Mouse (Mus musculus): ENCODE results near the gene Crispld2. TPM values are rescaled to one million over a fixed set of nuclear protein-coding genes. Genes with fewer than 3 reads are reported as not detected.

Crispld2 gene
- polyA plus RNA-seq, 1 experiment from 2014 or later = 4.9 TPM

DNA sequence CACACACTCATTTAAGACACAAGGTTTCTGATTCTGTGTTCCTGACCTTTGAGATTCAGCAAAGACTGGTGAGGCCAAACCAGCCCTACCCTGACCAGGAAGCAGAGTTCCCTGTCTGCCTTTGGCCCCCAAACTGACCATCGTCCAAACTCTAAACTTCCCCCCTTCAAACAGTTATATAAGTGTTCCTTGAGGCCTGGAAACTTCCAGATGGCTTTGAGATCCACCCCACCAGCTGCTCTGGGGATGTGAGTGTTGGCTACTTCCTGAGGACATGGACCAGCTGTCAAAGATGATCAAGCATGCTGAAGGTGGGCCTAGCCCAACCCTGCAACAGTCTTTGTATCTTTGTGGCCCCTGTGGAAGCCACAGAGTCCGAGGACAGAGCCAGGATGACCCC lies 64.8 kb downstream of the Crispld2 start:
- Histone ChIP-seq H3K9me3 (ENCODE audit: control insufficient read depth, low read length) (no peaks in the 10 kb centered on the region), H3K4me1 (ENCODE audit: control insufficient read depth, insufficient read depth, low read length) (no peaks in the 10 kb centered on the region), H3K27ac (ENCODE audit: low read depth, low read length) (no peak overlapping the region), H3K4me3 (ENCODE audit: low read length) (no peak overlapping the region), H3K4me2 (replicated peaks; ENCODE audit: low read depth, low read length) (no peak overlapping the region), H3K9ac (ENCODE audit: low read depth, low read length) (no peak overlapping the region), H3K36me3 (ENCODE audit: control insufficient read depth, insufficient read depth, low read length) (no peaks in the 10 kb centered on the region), H3K27me3 (ENCODE audit: control insufficient read depth, insufficient read depth, low read length) (no peaks in the 10 kb centered on the region)
- no peak for ATAC-seq (ENCODE audit: low FRiP score, low TSS enrichment)
- WGBS = 73% methylated on average over 2 of the region's 2 CpGs

DNA sequence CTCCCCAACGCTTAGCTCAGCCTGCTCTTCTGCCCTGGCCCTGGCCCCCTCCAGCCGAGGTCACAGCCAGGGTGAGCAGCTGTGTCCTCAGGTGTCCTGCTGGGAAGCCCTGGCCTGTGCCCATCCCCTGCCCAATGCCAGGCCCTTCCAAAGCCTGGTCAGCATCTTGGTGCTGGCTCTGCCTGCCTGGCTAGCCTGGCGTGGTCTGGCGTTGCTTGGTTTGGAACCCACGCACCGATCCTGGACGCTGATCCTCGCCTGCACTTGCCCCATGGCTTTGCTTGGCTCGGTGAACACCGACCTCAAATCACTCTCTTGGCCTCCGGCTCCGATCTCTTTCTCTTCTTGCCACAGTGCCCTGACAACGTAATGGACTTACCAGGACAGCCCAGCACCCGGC lies 70.5 kb downstream of the Crispld2 start:
- 87% methylated on average over 14 of the region's 14 CpGs for WGBS

GRCm38 (mm10) chr8:120063326-120063725 lies 71.1 kb downstream of the Crispld2 start:
- H3K4me3 ChIP-seq (ENCODE audit: low read length) = no peak overlapping the region
- no peak overlapping the region for H3K4me2 ChIP-seq (replicated peaks; ENCODE audit: low read depth, low read length)
- no peak for ATAC-seq (ENCODE audit: low FRiP score, low TSS enrichment)
- no peaks in the 10 kb centered on the region for H3K27me3 ChIP-seq (ENCODE audit: control insufficient read depth, insufficient read depth, low read length)
- 72% methylated on average over 3 of the region's 3 CpGs for WGBS
- peaks cover 8% of the 10 kb centered on the region; the same call in 1 of the 2 replicates for H3K4me1 ChIP-seq (ENCODE audit: control insufficient read depth, insufficient read depth, low read length)
- H3K36me3 ChIP-seq (ENCODE audit: control insufficient read depth, insufficient read depth, low read length) = no peaks in the 10 kb centered on the region
- H3K9me3 ChIP-seq (ENCODE audit: control insufficient read depth, low read length) = no peaks in the 10 kb centered on the region
- no peak overlapping the region for H3K9ac ChIP-seq (ENCODE audit: low read depth, low read length)
- H3K27ac ChIP-seq (ENCODE audit: low read depth, low read length) = no peak overlapping the region

More for the DNA sequence above, 70.5 kb downstream of the Crispld2 start:
- H3K36me3 ChIP-seq (ENCODE audit: control insufficient read depth, insufficient read depth, low read length) = no peaks in the 10 kb centered on the region
- no peaks in the 10 kb centered on the region for H3K27me3 ChIP-seq (ENCODE audit: control insufficient read depth, insufficient read depth, low read length)
- H3K9ac ChIP-seq (ENCODE audit: low read depth, low read length) = no peak overlapping the region
- H3K4me3 ChIP-seq (ENCODE audit: low read length) = no peak overlapping the region
- 0 out of 2 replicates have a peak, but pooled peaks have one; percentile 14 for ATAC-seq (ENCODE audit: low FRiP score, low TSS enrichment)
- no peaks in the 10 kb centered on the region for H3K9me3 ChIP-seq (ENCODE audit: control insufficient read depth, low read length)
- H3K27ac ChIP-seq (ENCODE audit: low read depth, low read length) = no peak overlapping the region
- H3K4me1 ChIP-seq (ENCODE audit: control insufficient read depth, insufficient read depth, low read length) = peaks cover 2% of the 10 kb centered on the region; the same call in 1 of the 2 replicates
- no peak overlapping the region for H3K4me2 ChIP-seq (replicated peaks; ENCODE audit: low read depth, low read length)

GRCm38 (mm10) chr8:120065611-120066010 lies 73.4 kb downstream of the Crispld2 start:
- 90% methylated on average over 8 of the region's 8 CpGs for WGBS
- Histone ChIP-seq H3K9ac (ENCODE audit: low read depth, low read length) (no peak overlapping the region), H3K4me2 (replicated peaks; ENCODE audit: low read depth, low read length) (no peak overlapping the region), H3K27me3 (ENCODE audit: control insufficient read depth, insufficient read depth, low read length) (no peaks in the 10 kb centered on the region), H3K27ac (ENCODE audit: low read depth, low read length) (no peak overlapping the region), H3K4me1 (ENCODE audit: control insufficient read depth, insufficient read depth, low read length) (peaks cover 10% of the 10 kb centered on the region; the same call in 1 of the 2 replicates), H3K4me3 (ENCODE audit: low read length) (no peak overlapping the region), H3K36me3 (ENCODE audit: control insufficient read depth, insufficient read depth, low read length) (no peaks in the 10 kb centered on the region), H3K9me3 (ENCODE audit: control insufficient read depth, low read length) (no peaks in the 10 kb centered on the region)
- ATAC-seq (ENCODE audit: low FRiP score, low TSS enrichment) = no peak

DNA sequence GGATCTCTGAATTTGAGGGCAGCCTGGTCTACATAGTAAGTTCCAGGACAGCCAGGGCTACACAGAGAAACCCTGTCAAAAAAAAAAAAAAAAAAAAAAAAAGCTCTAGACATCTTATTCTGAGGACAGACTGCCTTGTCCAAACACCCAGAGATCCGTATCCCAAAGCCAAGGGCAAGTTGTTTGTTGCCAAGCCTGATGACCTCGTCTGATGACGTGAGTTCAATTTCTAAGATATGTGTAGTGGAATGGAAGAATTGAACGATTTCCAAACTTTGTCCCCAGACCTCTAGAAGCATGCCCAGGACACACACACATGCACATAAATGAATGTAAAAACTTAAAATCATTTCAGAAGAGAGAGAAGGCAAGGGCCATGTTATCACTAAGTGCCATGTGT lies 74.0 kb downstream of the Crispld2 start:
- whole genome bisulfite sequencing = 93% methylated on average over 4 of the region's 4 CpGs

DNA sequence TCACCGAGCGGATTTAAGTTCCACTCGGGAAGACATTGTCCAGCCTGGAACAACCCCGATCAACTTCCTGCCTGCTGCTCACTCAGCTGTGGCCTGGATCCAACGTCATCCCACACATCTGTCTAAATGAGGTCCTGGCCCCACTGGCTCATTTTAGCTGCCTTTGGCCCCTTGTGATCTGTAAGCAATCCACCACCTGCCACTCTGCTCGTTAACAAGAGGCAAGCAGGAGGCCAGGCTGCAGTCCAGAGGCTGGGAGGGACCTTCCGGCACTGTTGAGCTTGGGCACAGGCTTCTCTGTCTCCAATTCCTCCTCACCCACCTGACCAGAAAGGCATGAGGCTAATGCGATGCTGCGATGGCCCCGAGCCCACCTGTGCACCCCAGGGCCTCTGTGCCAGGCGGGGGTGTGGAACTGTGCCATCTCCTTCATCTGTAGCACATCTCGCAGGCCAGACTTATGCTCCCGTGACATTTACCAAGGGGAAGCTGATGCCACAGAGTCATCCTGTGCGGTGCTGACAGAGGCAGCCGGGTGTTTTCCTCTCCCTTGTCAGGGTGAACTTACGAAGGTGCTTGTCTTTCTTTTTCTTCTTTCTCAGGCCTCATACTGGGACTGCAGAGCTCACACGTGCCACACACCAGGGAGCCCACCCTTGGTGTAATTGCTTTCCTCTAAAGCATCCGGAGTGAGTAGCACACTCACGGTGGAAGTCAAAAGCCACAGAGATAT lies 75.9 kb downstream of the Crispld2 start:
- Histone ChIP-seq H3K27ac (ENCODE audit: low read depth, low read length) (no peak overlapping the region), H3K4me2 (replicated peaks; ENCODE audit: low read depth, low read length) (no peak overlapping the region; the same call in 1 of the 2 replicates), H3K4me3 (ENCODE audit: low read length) (no peak overlapping the region), H3K9me3 (ENCODE audit: control insufficient read depth, low read length) (no peaks in the 10 kb centered on the region), H3K27me3 (ENCODE audit: control insufficient read depth, insufficient read depth, low read length) (no peaks in the 10 kb centered on the region), H3K36me3 (ENCODE audit: control insufficient read depth, insufficient read depth, low read length) (no peaks in the 10 kb centered on the region), H3K9ac (ENCODE audit: low read depth, low read length) (no peak overlapping the region; the same call in 1 of the 2 replicates), H3K4me1 (ENCODE audit: control insufficient read depth, insufficient read depth, low read length) (peaks cover 14% of the 10 kb centered on the region; the same call in 1 of the 2 replicates)
- ATAC-seq (ENCODE audit: low FRiP score, low TSS enrichment) = peak; percentile 66
- WGBS = 25% methylated on average over 19 of the region's 19 CpGs

More for the DNA sequence above, 74.0 kb downstream of the Crispld2 start:
- peaks cover 10% of the 10 kb centered on the region; the same call in 1 of the 2 replicates for H3K4me1 ChIP-seq (ENCODE audit: control insufficient read depth, insufficient read depth, low read length)
- H3K4me3 ChIP-seq (ENCODE audit: low read length) = no peak overlapping the region
- H3K27me3 ChIP-seq (ENCODE audit: control insufficient read depth, insufficient read depth, low read length) = no peaks in the 10 kb centered on the region
- no peaks in the 10 kb centered on the region for H3K9me3 ChIP-seq (ENCODE audit: control insufficient read depth, low read length)
- no peak for ATAC-seq (ENCODE audit: low FRiP score, low TSS enrichment)
- H3K36me3 ChIP-seq (ENCODE audit: control insufficient read depth, insufficient read depth, low read length) = no peaks in the 10 kb centered on the region
- H3K4me2 ChIP-seq (replicated peaks; ENCODE audit: low read depth, low read length) = no peak overlapping the region
- no peak overlapping the region for H3K9ac ChIP-seq (ENCODE audit: low read depth, low read length)
- no peak overlapping the region for H3K27ac ChIP-seq (ENCODE audit: low read depth, low read length)

DNA sequence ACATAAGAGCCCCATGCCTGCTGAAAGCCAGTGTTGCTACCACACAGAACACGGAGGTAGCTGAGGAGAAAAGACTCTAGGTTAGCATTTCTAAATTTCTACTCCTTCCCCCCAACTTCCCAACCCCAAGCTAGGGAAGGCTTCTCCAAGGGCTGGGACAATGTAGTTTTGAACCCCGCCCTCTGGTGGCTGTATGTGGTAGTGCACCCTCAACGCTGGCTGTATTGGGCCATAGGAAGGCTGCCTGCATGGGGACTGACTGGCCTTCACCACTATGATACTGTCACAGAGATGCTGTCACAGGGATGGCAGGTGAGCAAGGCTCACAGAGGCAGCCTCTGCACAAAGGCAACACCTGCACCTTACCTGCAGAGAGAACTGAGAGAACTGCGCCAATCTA lies 79.4 kb downstream of the Crispld2 start:
- ATAC-seq (ENCODE audit: low FRiP score, low TSS enrichment) = peak; percentile 72; the same call in 1 of the 2 replicates
- Histone ChIP-seq H3K36me3 (ENCODE audit: control insufficient read depth, insufficient read depth, low read length) (no peaks in the 10 kb centered on the region), H3K4me3 (ENCODE audit: low read length) (no peak overlapping the region), H3K4me2 (replicated peaks; ENCODE audit: low read depth, low read length) (no peak overlapping the region), H3K9me3 (ENCODE audit: control insufficient read depth, low read length) (no peaks in the 10 kb centered on the region), H3K9ac (ENCODE audit: low read depth, low read length) (no peak overlapping the region), H3K4me1 (ENCODE audit: control insufficient read depth, insufficient read depth, low read length) (peaks cover 19% of the 10 kb centered on the region), H3K27ac (ENCODE audit: low read depth, low read length) (peak overlapping the region; percentile 4; the same call in 1 of the 2 replicates), H3K27me3 (ENCODE audit: control insufficient read depth, insufficient read depth, low read length) (no peaks in the 10 kb centered on the region)
- 25% methylated on average over 4 of the region's 4 CpGs for WGBS

GRCm38 (mm10) chr8:120072259-120072658 lies 80.0 kb downstream of the Crispld2 start:
- Histone ChIP-seq H3K4me2 (replicated peaks; ENCODE audit: low read depth, low read length) (no peak overlapping the region), H3K27me3 (ENCODE audit: control insufficient read depth, insufficient read depth, low read length) (no peaks in the 10 kb centered on the region), H3K9ac (ENCODE audit: low read depth, low read length) (no peak overlapping the region), H3K27ac (ENCODE audit: low read depth, low read length) (peak overlapping the region; percentile 76; the same call in 1 of the 2 replicates), H3K4me1 (ENCODE audit: control insufficient read depth, insufficient read depth, low read length) (peaks cover 19% of the 10 kb centered on the region), H3K9me3 (ENCODE audit: control insufficient read depth, low read length) (no peaks in the 10 kb centered on the region), H3K4me3 (ENCODE audit: low read length) (no peak overlapping the region), H3K36me3 (ENCODE audit: control insufficient read depth, insufficient read depth, low read length) (no peaks in the 10 kb centered on the region)
- ATAC-seq (ENCODE audit: low FRiP score, low TSS enrichment) = no peak
- WGBS = 62% methylated on average over 9 of the region's 9 CpGs

GRCm38 (mm10) chr8:120072827-120073226 lies 80.6 kb downstream of the Crispld2 start:
- 68% methylated on average over 8 of the region's 8 CpGs for WGBS
- ATAC-seq (ENCODE audit: low FRiP score, low TSS enrichment) = no peak
- peaks cover 17% of the 10 kb centered on the region for H3K4me1 ChIP-seq (ENCODE audit: control insufficient read depth, insufficient read depth, low read length)
- H3K27ac ChIP-seq (ENCODE audit: low read depth, low read length) = peak overlapping the region; percentile 76
- H3K4me3 ChIP-seq (ENCODE audit: low read length) = no peak overlapping the region
- H3K9ac ChIP-seq (ENCODE audit: low read depth, low read length) = no peak overlapping the region
- no peaks in the 10 kb centered on the region for H3K9me3 ChIP-seq (ENCODE audit: control insufficient read depth, low read length)
- no peaks in the 10 kb centered on the region for H3K27me3 ChIP-seq (ENCODE audit: control insufficient read depth, insufficient read depth, low read length)
- no peak overlapping the region for H3K4me2 ChIP-seq (replicated peaks; ENCODE audit: low read depth, low read length)
- H3K36me3 ChIP-seq (ENCODE audit: control insufficient read depth, insufficient read depth, low read length) = no peaks in the 10 kb centered on the region
